Mouse (Mus musculus) hindbrain, embryonic 14.5 days (tissue): ENCODE measurements around the gene Nucb1. TPM values are rescaled to one million over a fixed set of nuclear protein-coding genes. Genes with fewer than 3 reads are reported as not detected.
A peak's percentile ranks its signal among the peaks of the same experiment; 100 is the strongest.
"Not testable (repeated sequence)": the region's sequence is repeated elsewhere in the genome, so short reads cannot be mapped to it uniquely, and the experiment has no call there.

ENCODE experiments used
- ATAC-seq: fragments of 200-750 bp; cut with Nextera tagmentation; 2 replicates; pipeline ENCODE4 v1.8.0; 2017; ENCODE audit warnings: moderate number of reproducible peaks, mild to moderate bottlenecking, moderate TSS enrichment, moderate library complexity; ENCODE audit not compliant: low FRiP score
- DNase-seq: peaks from one replicate; pipeline ENCODE4 v3.0.0-alpha.2; 2015; ENCODE audit warnings: low spot score
- H3K27ac ChIP-seq: fragments of 300-500 bp; sonication (generic); 2 replicates; pipeline ENCODE4 v1.5.1; 2014; ENCODE audit warnings: mild to moderate bottlenecking, moderate library complexity
- H3K27me3 ChIP-seq: fragments of 300-500 bp; sonication (generic); 2 replicates; pipeline ENCODE4 v1.6.1; 2014; ENCODE audit warnings: mild to moderate bottlenecking, low read length, mixed read lengths; ENCODE audit not compliant: control insufficient read depth, insufficient read depth
- H3K36me3 ChIP-seq: fragments of 300-500 bp; sonication (generic); replicated peaks from 2 replicates; pipeline ENCODE4 v1.6.1; 2014; ENCODE audit not compliant: control insufficient read depth, insufficient read depth
- H3K4me1 ChIP-seq: fragments of 300-500 bp; sonication (generic); replicated peaks from 2 replicates; pipeline ENCODE4 v1.6.1; 2014; ENCODE audit warnings: antibody characterized with exemption, low read length, mixed read lengths; ENCODE audit not compliant: control insufficient read depth, insufficient read depth
- H3K4me2 ChIP-seq: fragments of 300-500 bp; sonication (generic); replicated peaks from 2 replicates; pipeline ENCODE4 v1.6.1; 2014; ENCODE audit warnings: mild to moderate bottlenecking, moderate library complexity
- H3K4me3 ChIP-seq: fragments of 300-500 bp; sonication (generic); replicated peaks from 2 replicates; pipeline ENCODE4 v1.5.1; 2014; ENCODE audit warnings: mild to moderate bottlenecking, low read length
- H3K9ac ChIP-seq: fragments of 300-500 bp; sonication (generic); 2 replicates; pipeline ENCODE4 v1.6.1; 2014
- H3K9me3 ChIP-seq: fragments of 300-500 bp; sonication (generic); 2 replicates; pipeline ENCODE4 v1.6.1; 2016; ENCODE audit warnings: low read length; ENCODE audit not compliant: control insufficient read depth
- WGBS: fragments of 180-500 bp; shearing (Covaris S2); extraction: QIAGEN DNeasy Blood & Tissue Kit; methylation state at CpG from one replicate; pipeline ENCODE4 v1.1.7; 2014; 5-methylcytosine and 5-hydroxymethylcytosine counted together
- polyA plus RNA-seq: library from polyadenylated mRNA; unstranded; fragments of >200 nt; fragmentation: Nextera tagmentation; extraction: Ambion mirVana; gene quantifications from 2 replicates; pipeline ENCODE4 v1.2.1, GENCODE M21; 2014

Nucb1 gene
- polyA plus RNA-seq, 1 experiment from 2014 or later = 121 TPM

DNA sequence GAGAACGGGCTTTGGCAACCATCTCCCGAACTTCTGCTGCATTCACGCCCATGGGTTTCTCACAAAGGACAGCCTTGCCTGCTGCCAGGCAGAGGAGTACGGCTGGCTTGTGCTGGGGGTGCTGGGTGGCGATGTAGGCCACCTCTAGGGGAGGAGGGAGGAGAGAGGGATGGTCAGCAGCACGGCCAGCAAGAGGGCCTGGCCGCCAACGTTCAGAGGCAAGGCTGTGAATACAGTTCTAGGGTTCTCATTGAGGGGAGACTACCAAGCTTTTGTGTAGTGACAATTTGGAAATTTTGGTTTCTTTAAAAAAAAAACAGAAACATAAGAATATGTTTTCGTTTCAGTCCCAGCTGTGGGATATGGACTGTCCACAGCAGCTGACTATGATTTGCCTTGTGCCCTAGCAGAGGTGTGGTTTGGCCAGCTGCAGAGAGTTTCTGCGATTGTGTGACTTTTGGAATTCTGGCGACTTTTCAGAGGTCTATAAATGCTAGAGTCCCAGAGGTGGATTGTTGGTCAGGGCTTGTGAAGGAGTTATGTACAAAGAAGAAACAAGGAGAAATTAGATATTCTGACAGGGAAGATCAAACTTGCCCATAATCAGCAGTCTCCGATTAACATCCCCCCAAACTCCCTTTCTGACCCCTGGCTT, 23.3 kb downstream of the Nucb1 start, which contains the start of gene Gm45808:
Gm45808 (minus strand) TSS at position 51 of the 655 bp plus-strand sequence.
- Histone ChIP-seq H3K27me3 (no peaks in the 10 kb centered on the region), H3K4me3 (no peak within 1 kb of the TSS), H3K4me2 (peak within 1 kb of the TSS; percentile 71; the same call in 1 of the 2 replicates), H3K9ac (0 out of 2 replicates have a peak within 1 kb of the TSS, but pooled peaks have one; percentile 62), H3K4me1 (peaks cover 11% of the 10 kb centered on the region; the same call in 1 of the 2 replicates), H3K27ac (no peak within 1 kb of the TSS), H3K9me3 (no peaks in the 10 kb centered on the region), H3K36me3 (0 out of 2 replicates have a peak, but pooled peaks cover under 1% of the 10 kb centered on the region)
- ATAC-seq (no peak), DNase-seq (no peak)
- WGBS = 84% methylated on average over 12 of the region's 12 CpGs

GRCm38 (mm10) chr7:45486158-45486557, 24.0 kb downstream of the Nucb1 start:
- DNase-seq = no peak
- no peak for ATAC-seq
- 92% methylated on average over 7 of the region's 7 CpGs for WGBS

GRCm38 (mm10) chr7:45484985-45485384, 25.2 kb downstream of the Nucb1 start:
- not testable (repeated sequence) for H3K27ac ChIP-seq, H3K4me1 ChIP-seq, H3K4me2 ChIP-seq, ATAC-seq, DNase-seq, H3K27me3 ChIP-seq, H3K9ac ChIP-seq, H3K9me3 ChIP-seq, H3K36me3 ChIP-seq, H3K4me3 ChIP-seq
- 98% methylated on average over 5 of the region's 5 CpGs for WGBS

More at GRCm38 (mm10) chr7:45486158-45486557, 24.0 kb downstream of the Nucb1 start:
- H3K9me3 ChIP-seq = no peaks in the 10 kb centered on the region
- no peak overlapping the region for H3K27ac ChIP-seq
- H3K36me3 ChIP-seq = no peaks in the 10 kb centered on the region
- peaks cover 11% of the 10 kb centered on the region; the same call in 1 of the 2 replicates for H3K4me1 ChIP-seq
- no peaks in the 10 kb centered on the region for H3K27me3 ChIP-seq
- H3K4me2 ChIP-seq = no peak overlapping the region
- no peak overlapping the region for H3K9ac ChIP-seq
- H3K4me3 ChIP-seq = no peak overlapping the region

GRCm38 (mm10) chr7:45482166-45482565, 28.0 kb downstream of the Nucb1 start:
- Histone ChIP-seq H3K9me3 (no peaks in the 10 kb centered on the region), H3K9ac (no peak overlapping the region), H3K36me3 (no peaks in the 10 kb centered on the region), H3K4me2 (no peak overlapping the region), H3K4me1 (no peaks in the 10 kb centered on the region), H3K4me3 (no peak overlapping the region), H3K27me3 (no peaks in the 10 kb centered on the region), H3K27ac (no peak overlapping the region)
- 91% methylated on average over 1 of the region's 1 CpGs for WGBS
- DNase-seq (no peak), ATAC-seq (no peak)

GRCm38 (mm10) chr7:45481374-45481927, 28.8 kb downstream of the Nucb1 start, which contains the start of gene Tulp2:
Gene Tulp2 (plus strand): TSS chr7:45481877.
- DNase-seq = peak; percentile 67
- WGBS = 50% methylated on average over 15 of the region's 15 CpGs
- H3K4me3 ChIP-seq = no peak within 1 kb of the TSS
- H3K27ac ChIP-seq = no peak within 1 kb of the TSS
- H3K4me2 ChIP-seq = no peak within 1 kb of the TSS
- peak; percentile 80 for ATAC-seq
- no peak within 1 kb of the TSS for H3K9ac ChIP-seq
- no peaks in the 10 kb centered on the region for H3K36me3 ChIP-seq
- no peaks in the 10 kb centered on the region for H3K27me3 ChIP-seq
- H3K4me1 ChIP-seq = no peaks in the 10 kb centered on the region
- no peaks in the 10 kb centered on the region for H3K9me3 ChIP-seq

DNA sequence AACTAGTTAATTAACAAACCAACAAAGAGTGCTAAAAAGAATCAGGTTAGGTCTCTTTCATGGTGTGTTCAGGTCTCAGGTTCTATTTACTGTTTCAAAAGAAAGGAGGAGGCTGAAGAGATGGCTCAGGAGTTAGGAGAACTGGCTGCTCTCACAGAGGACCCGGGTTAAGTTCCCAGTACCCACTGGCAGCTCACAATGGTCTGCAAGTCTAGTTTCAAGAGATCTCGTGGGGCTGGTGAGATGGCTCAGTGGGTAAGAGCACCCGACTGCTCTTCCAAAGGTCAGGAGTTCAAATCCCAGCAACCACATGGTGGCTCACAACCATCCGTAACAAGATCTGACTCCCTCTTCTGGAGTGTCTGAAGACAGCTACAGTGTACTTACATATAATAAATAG, 29.9 kb downstream of the Nucb1 start:
- not testable (repeated sequence) for H3K9me3 ChIP-seq, ATAC-seq, DNase-seq, H3K27ac ChIP-seq, H3K36me3 ChIP-seq, H3K9ac ChIP-seq, H3K27me3 ChIP-seq, H3K4me2 ChIP-seq, H3K4me3 ChIP-seq, H3K4me1 ChIP-seq
- 80% methylated on average over 3 of the region's 4 CpGs for WGBS

DNA sequence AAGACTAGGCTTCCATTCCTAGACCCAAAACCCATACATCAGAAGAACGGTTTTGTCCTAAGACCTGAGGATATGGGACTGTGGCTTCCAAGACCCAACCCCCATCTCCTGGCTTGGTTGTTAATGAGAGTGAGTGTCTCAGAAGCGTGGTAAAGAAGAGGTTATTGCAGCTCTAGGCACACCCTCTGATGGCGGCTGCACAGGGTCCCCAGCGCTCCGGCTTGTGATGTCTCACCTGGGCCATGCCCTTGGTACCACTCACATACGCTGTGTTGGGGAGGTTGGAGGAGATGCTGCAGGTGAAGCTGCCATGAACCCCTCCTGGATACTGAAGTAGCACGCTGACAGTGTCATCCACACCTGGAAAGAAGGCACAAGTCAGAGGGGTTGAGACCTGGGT, 31.4 kb downstream of the Nucb1 start:
- H3K4me1 ChIP-seq = no peaks in the 10 kb centered on the region
- no peak overlapping the region for H3K27ac ChIP-seq
- WGBS = 98% methylated on average over 7 of the region's 7 CpGs
- no peak for DNase-seq
- no peak overlapping the region for H3K4me2 ChIP-seq
- no peak for ATAC-seq
- no peaks in the 10 kb centered on the region for H3K27me3 ChIP-seq
- no peak overlapping the region for H3K9ac ChIP-seq
- H3K9me3 ChIP-seq = no peaks in the 10 kb centered on the region
- H3K36me3 ChIP-seq = no peaks in the 10 kb centered on the region
- H3K4me3 ChIP-seq = no peak overlapping the region

GRCm38 (mm10) chr7:45477003-45477402, 33.2 kb downstream of the Nucb1 start:
- H3K27me3 ChIP-seq = no peaks in the 10 kb centered on the region
- WGBS = 18% methylated on average over 3 of the region's 3 CpGs
- no peak; the same call in 1 of the 2 replicates for ATAC-seq

DNA sequence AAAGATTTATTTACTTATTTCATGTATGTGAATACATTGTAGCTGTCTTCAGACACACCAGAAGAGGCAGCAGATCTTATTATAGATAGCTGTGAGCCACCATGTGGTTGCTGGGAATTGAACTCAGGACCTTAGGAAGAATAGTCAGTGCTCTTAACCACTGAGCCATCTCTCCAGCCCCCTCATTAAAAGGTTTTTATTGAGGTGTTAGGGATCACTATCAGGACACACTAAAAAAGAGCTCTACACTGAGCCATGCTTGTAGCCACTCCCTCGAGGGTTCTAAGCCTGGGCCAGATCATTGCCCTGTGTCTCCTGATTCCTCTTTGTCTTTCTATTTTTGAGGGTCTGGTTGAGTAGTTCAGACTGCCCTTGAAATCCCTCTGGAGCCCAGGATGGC, 33.8 kb downstream of the Nucb1 start:
- Histone ChIP-seq H3K4me1 (no peaks in the 10 kb centered on the region), H3K27me3 (no peaks in the 10 kb centered on the region), H3K4me2 (no peak overlapping the region), H3K9ac (no peak overlapping the region), H3K36me3 (no peaks in the 10 kb centered on the region), H3K27ac (no peak overlapping the region), H3K9me3 (no peaks in the 10 kb centered on the region), H3K4me3 (no peak overlapping the region)
- DNase-seq = no peak
- 63% methylated on average over 1 of the region's 1 CpGs for WGBS
- no peak for ATAC-seq

More at GRCm38 (mm10) chr7:45477003-45477402, 33.2 kb downstream of the Nucb1 start:
- no peak overlapping the region for H3K4me2 ChIP-seq
- H3K4me1 ChIP-seq = no peaks in the 10 kb centered on the region
- no peaks in the 10 kb centered on the region for H3K36me3 ChIP-seq
- peak; percentile 76 for DNase-seq
- no peak overlapping the region for H3K27ac ChIP-seq
- no peak overlapping the region for H3K9ac ChIP-seq
- no peak overlapping the region for H3K4me3 ChIP-seq
- H3K9me3 ChIP-seq = no peaks in the 10 kb centered on the region
